Mouse (Mus musculus): ENCODE data around the gene Arhgef28.
A peak's percentile ranks its signal among the peaks of the same experiment; 100 is the strongest.

Arhgef28 gene

GRCm38 (mm10) chr13:97954956-97955496 is 251.2 kb downstream of the Arhgef28 start:
- DNase-seq = no peak

GRCm38 (mm10) chr13:97954051-97954450 is 252.2 kb downstream of the Arhgef28 start:
- DNase-seq = no peak

GRCm38 (mm10) chr13:97953526-97953925 is 252.7 kb downstream of the Arhgef28 start:
- DNase-seq = no peak

- no peak for DNase-seq
Measured at GRCm38 (mm10) chr13:97948856-97949255, 257.4 kb downstream of the Arhgef28 start.

GRCm38 (mm10) chr13:97947598-97947997 is 258.6 kb downstream of the Arhgef28 start:
- no peak for DNase-seq

- peak; percentile 19 for DNase-seq
Measured at GRCm38 (mm10) chr13:97946422-97946821, 259.8 kb downstream of the Arhgef28 start.

- no peak for DNase-seq
Measured at GRCm38 (mm10) chr13:97941909-97942680, 264.1 kb downstream of the Arhgef28 start.

- DNase-seq = no peak
Measured at GRCm38 (mm10) chr13:97941099-97941498, 265.1 kb downstream of the Arhgef28 start.

GRCm38 (mm10) chr13:97939433-97940160 is 266.6 kb downstream of the Arhgef28 start:
- DNase-seq = peak; percentile 50

- peak; percentile 95 for DNase-seq
Measured at GRCm38 (mm10) chr13:97938596-97939297, 267.5 kb downstream of the Arhgef28 start.

- peak; percentile 45 for DNase-seq
Measured at GRCm38 (mm10) chr13:97937919-97938318, 268.3 kb downstream of the Arhgef28 start.

- DNase-seq = peak; percentile 8
Measured at GRCm38 (mm10) chr13:97928135-97928497, 278.1 kb downstream of the Arhgef28 start.

- DNase-seq = no peak
Measured at GRCm38 (mm10) chr13:97927376-97928134, 278.7 kb downstream of the Arhgef28 start.

GRCm38 (mm10) chr13:97926371-97926770 is 279.9 kb downstream of the Arhgef28 start:
- no peak for DNase-seq

GRCm38 (mm10) chr13:97923009-97923408 is 283.2 kb downstream of the Arhgef28 start:
- DNase-seq = no peak

- DNase-seq = no peak
Measured at GRCm38 (mm10) chr13:97919590-97919989, 286.6 kb downstream of the Arhgef28 start.

GRCm38 (mm10) chr13:97918117-97918900 is 287.9 kb downstream of the Arhgef28 start:
- DNase-seq = no peak

- DNase-seq = no peak
Measured at GRCm38 (mm10) chr13:97911013-97911412, 295.2 kb downstream of the Arhgef28 start.

GRCm38 (mm10) chr13:97902821-97903220 is 303.4 kb downstream of the Arhgef28 start:
- no peak for DNase-seq

GRCm38 (mm10) chr13:97900380-97900758 is 305.9 kb downstream of the Arhgef28 start:
- DNase-seq = no peak

- no peak for DNase-seq
Measured at GRCm38 (mm10) chr13:97899604-97900379, 306.4 kb downstream of the Arhgef28 start.
